Mouse (Mus musculus) liver, adult 2 months (tissue): ENCODE measurements around the gene Irgm2.

Experiments used
- CTCF ChIP-seq: fragments of 200-500 bp; IDR thresholded peaks from 2 replicates; pipeline ENCODE4 v1.5.1; 2011; ENCODE audit warnings: low read depth, low read length, control low read depth
- POLR2A ChIP-seq: fragments of 200-500 bp; IDR thresholded peaks from 2 replicates; pipeline ENCODE4 v1.6.1; 2011; ENCODE audit warnings: low read length, control low read depth; ENCODE audit not compliant: insufficient read depth; ENCODE audit errors: extremely low read depth

GRCm38 (mm10) chr11:58201052-58201451, 1.6 kb downstream of the Irgm2 start:
- TF ChIP-seq POLR2A (no peak), CTCF (no peak)
